Mouse (Mus musculus): ENCODE results near the gene Pip4k2b. TPM values are rescaled to one million over a fixed set of nuclear protein-coding genes. Genes with fewer than 3 reads are reported as not detected.

Pip4k2b gene
- 4.7 and 5.4 TPM in 2 replicates for polyA plus RNA-seq (2012; rRNA removed)

GRCm38 (mm10) chr11:97744063-97744717 is at the start of gene Pip4k2b:
Gene Pip4k2b, minus strand, starts transcription at chr11:97744704.

GRCm38 (mm10) chr11:97781832-97782563 is 37.5 kb upstream of the Pip4k2b start, which contains the start of gene Rpl23:
Gene Rpl23, minus strand, starts transcription at chr11:97782437.

GRCm38 (mm10) chr11:97775808-97776496 is 31.4 kb upstream of the Pip4k2b start, which contains the start of gene 1700001P01Rik:
Gene 1700001P01Rik, minus strand, starts transcription at chr11:97775918.

GRCm38 (mm10) chr11:97766154-97766881 is 21.8 kb upstream of the Pip4k2b start, which contains the start of gene Cwc25:
Gene Cwc25, minus strand, starts transcription at chr11:97766556.

GRCm38 (mm10) chr11:97703039-97703826 is 41.3 kb downstream of the Pip4k2b start, which contains the start of gene Psmb3:
Gene Psmb3, plus strand, starts transcription at chr11:97703399.

GRCm38 (mm10) chr11:97700003-97700745 is 44.3 kb downstream of the Pip4k2b start, which contains the start of gene Pcgf2:
Gene Pcgf2, minus strand, starts transcription at chr11:97700497.

GRCm38 (mm10) chr11:97685613-97686321 is 58.7 kb downstream of the Pip4k2b start, which contains the start of gene Cisd3:
Gene Cisd3, plus strand, starts transcription at chr11:97685826.

Other genes with a start within 250 kb of the Pip4k2b start
- not detected in 2 replicates for gene 4933428G20Rik, start 244.4 kb downstream of the Pip4k2b start, polyA plus RNA-seq (2012; rRNA removed)
- gene Srcin1, start 168.5 kb downstream of the Pip4k2b start, polyA plus RNA-seq (2012; rRNA removed): 0.02 and 0.05 TPM in 2 replicates
- 0.62 and 0.67 TPM in 2 replicates for gene Epop, start 115.0 kb downstream of the Pip4k2b start, polyA plus RNA-seq (2012; rRNA removed)
- gene Mllt6, start 81.3 kb downstream of the Pip4k2b start, polyA plus RNA-seq (2012; rRNA removed): 1.00 and 1.2 TPM in 2 replicates
- 4.9 and 5.2 TPM in 2 replicates for gene Cisd3, start 58.9 kb downstream of the Pip4k2b start, polyA plus RNA-seq (2012; rRNA removed)
- 3.9 and 4.6 TPM in 2 replicates for gene Pcgf2, start 44.2 kb downstream of the Pip4k2b start, polyA plus RNA-seq (2012; rRNA removed)
- gene Psmb3, start 41.3 kb downstream of the Pip4k2b start, polyA plus RNA-seq (2012; rRNA removed): 180 and 207 TPM in 2 replicates
- 5.7 and 5.8 TPM in 2 replicates for gene Cwc25, start 21.9 kb upstream of the Pip4k2b start, polyA plus RNA-seq (2012; rRNA removed)
- 0.06 TPM in 1 of 2 replicates, not detected in the other for gene 1700001P01Rik, start 31.2 kb upstream of the Pip4k2b start, polyA plus RNA-seq (2012; rRNA removed)
- 582 and 642 TPM in 2 replicates for gene Rpl23, start 37.7 kb upstream of the Pip4k2b start, polyA plus RNA-seq (2012; rRNA removed)
- gene Lasp1, start 54.3 kb upstream of the Pip4k2b start, polyA plus RNA-seq (2012; rRNA removed): 17.7 and 19.5 TPM in 2 replicates
- gene B230217C12Rik, start 96.1 kb upstream of the Pip4k2b start, polyA plus RNA-seq (2012; rRNA removed): 0.51 and 0.73 TPM in 2 replicates
- 0.22 and 0.24 TPM in 2 replicates for gene Fbxo47, start 139.4 kb upstream of the Pip4k2b start, polyA plus RNA-seq (2012; rRNA removed)
- gene Plxdc1, start 241.7 kb upstream of the Pip4k2b start, polyA plus RNA-seq (2012; rRNA removed): 0.27 and 0.35 TPM in 2 replicates